8 mouse cellular contexts compared by ENCODE assay signal in genomic region chr1:87070720-87071119, GRCm38 (mm10). TPM values are rescaled to one million over a fixed set of nuclear protein-coding genes. Genes with fewer than 3 reads are reported as not detected.
DNase-seq lines count a peak whose midpoint lies in the region; ATAC-seq lines count a peak whose summit lies in the region.

No protein-coding gene starts in this region.

- no peak overlapping the region for H3K4me3 ChIP-seq in forebrain, embryonic 10.5 days
- H3K4me3 ChIP-seq in forebrain, embryonic 16.5 days (replicated peaks; ENCODE audit: low read length) = no peak overlapping the region
- no peak overlapping the region for H3K4me3 ChIP-seq in intestine, embryonic 15.5 days (replicated peaks)

- H3K27me3 ChIP-seq in forebrain, embryonic 10.5 days (ENCODE audit: poor library complexity, severe bottlenecking) = no peaks in the 10 kb centered on the region
- H3K27me3 ChIP-seq in forebrain, embryonic 16.5 days (replicated peaks; ENCODE audit: control insufficient read depth, insufficient read depth, low read length) = no peaks in the 10 kb centered on the region
- H3K27me3 ChIP-seq in intestine, embryonic 15.5 days (replicated peaks) = no peaks in the 10 kb centered on the region

- peak; percentile 25 for DNase-seq in forebrain, embryonic 10.5 days (ENCODE audit: extremely low spot score, low spot score)
- DNase-seq in urinary bladder, postnatal 14 days (ENCODE audit: low spot score) = peak; percentile 42
- no peak for DNase-seq in urinary bladder, adult 2 months (ENCODE audit: low spot score)
- DNase-seq in lung, postnatal 36 days = peak; percentile 48
- no peak for DNase-seq in right cerebral cortex, postnatal 4 days

- no peaks in the 10 kb centered on the region for H3K9me3 ChIP-seq in forebrain, embryonic 10.5 days
- H3K9me3 ChIP-seq in forebrain, embryonic 16.5 days (ENCODE audit: control insufficient read depth, low read length) = no peaks in the 10 kb centered on the region
- no peaks in the 10 kb centered on the region for H3K9me3 ChIP-seq in intestine, embryonic 15.5 days

- H3K9ac ChIP-seq in forebrain, embryonic 16.5 days (replicated peaks; ENCODE audit: low read depth, low read length) = no peak overlapping the region
- H3K9ac ChIP-seq in intestine, embryonic 15.5 days = no peak overlapping the region

- no peak overlapping the region for H3K27ac ChIP-seq in forebrain, embryonic 10.5 days
- H3K27ac ChIP-seq in forebrain, embryonic 16.5 days (ENCODE audit: low read length) = no peak overlapping the region
- H3K27ac ChIP-seq in intestine, embryonic 15.5 days = no peak overlapping the region

- H3K36me3 ChIP-seq in forebrain, embryonic 10.5 days (replicated peaks) = no peaks in the 10 kb centered on the region
- H3K36me3 ChIP-seq in forebrain, embryonic 16.5 days (ENCODE audit: control insufficient read depth, insufficient read depth) = no peaks in the 10 kb centered on the region
- H3K36me3 ChIP-seq in intestine, embryonic 15.5 days = no peaks in the 10 kb centered on the region

- no peak for ATAC-seq in forebrain, embryonic 16.5 days
- ATAC-seq in intestine, embryonic 15.5 days = peak; percentile 52; the same call in 1 of the 2 replicates
- ATAC-seq in inflammation-experienced regulatory T-cells, adult 6 months = no peak

- H3K4me1 ChIP-seq in forebrain, embryonic 10.5 days = peaks cover 7% of the 10 kb centered on the region
- H3K4me1 ChIP-seq in forebrain, embryonic 16.5 days (replicated peaks; ENCODE audit: control insufficient read depth, insufficient read depth, low read length) = no peaks in the 10 kb centered on the region
- 0 out of 2 replicates have a peak, but pooled peaks cover 3% of the 10 kb centered on the region for H3K4me1 ChIP-seq in intestine, embryonic 15.5 days (replicated peaks)

- H3K4me2 ChIP-seq in forebrain, embryonic 16.5 days (ENCODE audit: low read length) = no peak overlapping the region
- no peak overlapping the region for H3K4me2 ChIP-seq in intestine, embryonic 15.5 days (replicated peaks)

- 46% methylated on average over 16 of the region's 16 CpGs for WGBS in forebrain, embryonic 10.5 days
- WGBS in forebrain, embryonic 16.5 days = 51% methylated on average over 16 of the region's 16 CpGs
- WGBS in intestine, embryonic 15.5 days = 53% methylated on average over 16 of the region's 16 CpGs

RNA-seq across cellular contexts. Expression of gene Alppl2, which starts 19.0 kb away (rescaled TPM):
- polyA plus RNA-seq in forebrain, embryonic 10.5 days (2016; fragmentation: Nextera tagmentation; extraction: Ambion mirVana) = not detected in 2 replicates
- polyA plus RNA-seq in forebrain, embryonic 16.5 days (2015; fragmentation: Nextera tagmentation; extraction: Ambion mirVana) = not detected in 2 replicates
- not detected in 2 replicates for polyA plus RNA-seq in urinary bladder, adult 2 months (2012; rRNA removed)
- not detected in 2 replicates for polyA plus RNA-seq in intestine, embryonic 15.5 days (2015; fragmentation: Nextera tagmentation; extraction: Ambion mirVana)
- not detected for polyA plus RNA-seq in inflammation-experienced regulatory T-cells, adult 6 months (2017; shearing (Covaris generic))

RNA-seq across cellular contexts. Expression of gene Alpi, which starts 30.7 kb away (rescaled TPM):
- polyA plus RNA-seq in forebrain, embryonic 10.5 days (2016; fragmentation: Nextera tagmentation; extraction: Ambion mirVana) = not detected in 2 replicates
- polyA plus RNA-seq in forebrain, embryonic 16.5 days (2015; fragmentation: Nextera tagmentation; extraction: Ambion mirVana) = not detected in 2 replicates
- 0.06 TPM in 1 of 2 replicates, not detected in the other for polyA plus RNA-seq in urinary bladder, adult 2 months (2012; rRNA removed)
- polyA plus RNA-seq in intestine, embryonic 15.5 days (2015; fragmentation: Nextera tagmentation; extraction: Ambion mirVana) = 113 and 131 TPM in 2 replicates
- not detected for polyA plus RNA-seq in inflammation-experienced regulatory T-cells, adult 6 months (2017; shearing (Covaris generic))

RNA-seq across cellular contexts. Expression of gene Akp3, which starts 54.1 kb away (rescaled TPM):
- not detected in 2 replicates for polyA plus RNA-seq in forebrain, embryonic 10.5 days (2016; fragmentation: Nextera tagmentation; extraction: Ambion mirVana)
- not detected in 2 replicates for polyA plus RNA-seq in forebrain, embryonic 16.5 days (2015; fragmentation: Nextera tagmentation; extraction: Ambion mirVana)
- polyA plus RNA-seq in urinary bladder, adult 2 months (2012; rRNA removed) = 0.04 TPM in 1 of 2 replicates, not detected in the other
- polyA plus RNA-seq in intestine, embryonic 15.5 days (2015; fragmentation: Nextera tagmentation; extraction: Ambion mirVana) = 0.11 TPM in 1 of 2 replicates, not detected in the other
- not detected for polyA plus RNA-seq in inflammation-experienced regulatory T-cells, adult 6 months (2017; shearing (Covaris generic))

Comparison
In these comparisons a context has a peak if more than half of its experiments do, and no peak if none do; other contexts are left out.
1. DNase-seq: peak in forebrain, embryonic 10.5 days (single experiment), urinary bladder, postnatal 14 days (single experiment) and lung, postnatal 36 days (single experiment); none in urinary bladder, adult 2 months (single experiment) and right cerebral cortex, postnatal 4 days (single experiment).
2. RNA of gene Alpi, which starts 30.7 kb away (polyA plus RNA-seq): 113 to 131 TPM in intestine, embryonic 15.5 days; not detected in forebrain, embryonic 16.5 days, 0.06 TPM in urinary bladder, adult 2 months, not detected in forebrain, embryonic 10.5 days and not detected in inflammation-experienced regulatory T-cells, adult 6 months; every median in the first group is over 100 times any median in the second.